Mouse (Mus musculus) ovary, postnatal 14 days (tissue): Measurements from ENCODE around the gene Fbll1.
A peak's percentile ranks its signal among the peaks of the same experiment; 100 is the strongest.

Experiments
- DNase-seq: peaks from one replicate; pipeline ENCODE4 v3.0.0; 2022; ENCODE audit warnings: low spot score

Fbll1 gene

DNA sequence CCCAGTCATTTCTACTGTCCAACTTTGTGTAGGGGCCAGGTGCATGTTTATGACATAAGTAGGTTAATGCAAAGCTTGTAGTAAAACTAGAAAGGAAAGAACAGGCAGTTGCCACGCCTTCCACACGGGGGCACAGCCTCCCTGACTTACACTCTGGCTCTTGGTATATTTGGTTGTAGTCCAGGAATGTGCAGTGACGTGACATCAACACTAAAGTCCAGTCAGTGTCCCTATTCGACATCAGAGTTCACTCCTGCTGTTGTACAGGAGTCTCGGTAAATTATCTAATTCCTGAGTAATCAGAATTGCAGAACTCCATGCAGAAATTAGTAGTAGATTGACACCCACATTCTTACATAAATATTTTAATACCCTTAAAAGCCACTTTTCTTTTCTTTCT lies 15.6 kb downstream of the Fbll1 start:
- no peak for DNase-seq

- no peak for DNase-seq
Measured at GRCm38 (mm10) chr11:35782444-35782843, 16.2 kb downstream of the Fbll1 start.

DNA sequence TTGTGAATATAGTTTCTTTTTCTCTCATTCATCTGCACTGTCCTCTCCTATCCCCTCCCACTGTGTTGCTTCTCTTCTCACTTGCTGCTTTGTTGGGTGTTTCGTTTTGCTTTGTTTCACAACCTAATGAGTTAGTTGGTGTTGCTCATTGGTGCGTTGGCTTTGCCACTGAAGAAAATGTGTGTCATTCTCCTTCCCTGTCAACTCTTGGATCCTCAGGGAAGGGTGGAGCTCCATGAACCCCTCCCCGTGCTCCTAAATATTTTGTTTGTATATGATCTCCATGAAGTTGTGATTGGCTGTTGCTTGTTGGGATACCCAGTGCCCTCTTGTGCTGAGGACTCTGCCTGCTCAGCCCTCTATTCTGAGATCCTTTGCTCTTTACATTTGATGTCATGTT lies 18.3 kb downstream of the Fbll1 start:
- DNase-seq, result no peak

DNA sequence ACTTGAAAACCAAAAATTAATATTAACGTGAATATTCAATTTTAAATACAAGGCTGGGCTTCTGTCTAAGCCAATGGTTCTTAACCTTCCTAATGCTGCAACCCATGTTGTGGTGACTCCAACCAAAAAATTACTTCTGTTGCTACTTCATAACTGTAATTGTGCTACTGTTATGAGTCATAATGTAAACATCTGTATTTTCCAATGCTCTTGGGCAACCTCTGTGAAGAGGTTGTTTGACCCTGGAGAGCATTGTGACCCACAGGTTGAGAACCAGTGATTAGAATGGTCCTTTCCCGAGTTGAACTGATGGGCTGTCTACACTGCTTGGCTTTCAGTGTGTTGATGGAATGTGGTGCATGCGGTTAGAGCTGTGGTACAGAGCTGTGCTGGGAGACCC lies 22.2 kb downstream of the Fbll1 start:
- DNase-seq, result no peak

- no peak for DNase-seq
Measured at GRCm38 (mm10) chr11:35775606-35776005, 23.1 kb downstream of the Fbll1 start.

GRCm38 (mm10) chr11:35770741-35771504 lies 27.8 kb downstream of the Fbll1 start:
- DNase-seq, result no peak

DNA sequence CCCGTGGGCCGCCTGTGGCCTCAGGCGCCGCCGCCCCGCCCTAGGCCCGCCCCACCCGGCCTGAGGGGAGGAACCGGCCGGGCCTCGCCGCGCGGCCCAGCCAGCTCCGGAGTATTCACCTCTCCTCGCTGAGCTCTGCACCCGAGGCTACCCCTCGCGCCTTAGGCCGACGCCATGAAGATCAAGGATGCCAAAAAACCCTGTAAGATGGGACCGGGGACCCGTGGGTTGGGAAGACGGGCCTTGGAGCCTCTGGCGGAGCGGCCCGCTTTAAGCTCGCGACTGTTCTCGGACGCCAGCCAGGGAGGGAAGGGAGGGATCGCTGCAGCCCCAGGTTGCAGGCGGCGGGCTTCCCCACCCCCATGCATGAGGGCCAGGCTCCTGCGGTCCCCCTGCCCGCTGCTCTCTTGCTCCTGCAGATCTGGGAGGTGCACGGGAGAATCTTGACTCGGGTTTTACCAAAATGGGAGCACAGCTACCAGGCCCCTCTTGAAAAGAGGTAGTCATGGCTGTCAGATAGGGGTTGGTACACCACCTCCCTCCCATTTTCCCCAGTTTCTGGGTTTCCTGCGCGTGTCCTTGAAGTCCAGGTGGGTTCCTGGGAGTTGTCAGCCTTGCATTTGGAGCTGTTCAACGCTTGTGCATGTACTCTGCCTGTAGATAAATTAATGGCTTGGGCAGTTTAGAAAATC lies 28.8 kb downstream of the Fbll1 start:
- DNase-seq, result peak; percentile 56

DNA sequence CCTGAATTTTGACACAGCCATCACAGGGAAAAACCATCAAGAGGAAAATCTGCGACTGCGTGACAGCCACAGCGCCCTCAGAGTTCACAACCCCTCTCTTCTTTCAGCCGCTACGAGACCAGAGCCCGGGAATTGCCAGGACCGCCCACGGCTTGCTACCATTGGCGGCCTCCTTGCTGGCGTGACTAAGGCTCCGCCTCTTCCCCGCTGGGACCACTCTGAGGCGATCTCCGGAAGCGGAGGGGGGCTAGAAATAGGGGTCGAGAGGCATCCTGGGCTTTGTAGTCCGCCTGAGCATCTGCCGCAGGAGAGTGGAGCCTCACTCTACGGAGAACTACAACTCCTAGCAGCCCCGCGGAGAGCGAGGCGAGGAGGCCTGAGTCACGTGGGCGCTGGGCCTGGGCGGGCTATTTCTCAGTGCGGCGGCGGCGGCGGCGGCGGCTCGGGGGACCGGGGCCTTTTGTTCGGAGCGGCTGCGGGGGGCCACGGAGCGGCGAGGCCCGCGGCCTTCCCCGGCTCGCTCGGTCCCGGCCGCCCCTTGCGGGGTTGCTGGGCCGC lies 29.4 kb downstream of the Fbll1 start, which contains the start of gene Pank3:
Gene Pank3 (plus strand): TSS at position 297 of the 558 bp plus-strand sequence.
- DNase-seq, result peak; percentile 87

GRCm38 (mm10) chr11:35766845-35767244 lies 31.8 kb downstream of the Fbll1 start:
- DNase-seq, result no peak

GRCm38 (mm10) chr11:35760627-35761003 lies 38.1 kb downstream of the Fbll1 start:
- no peak for DNase-seq

DNA sequence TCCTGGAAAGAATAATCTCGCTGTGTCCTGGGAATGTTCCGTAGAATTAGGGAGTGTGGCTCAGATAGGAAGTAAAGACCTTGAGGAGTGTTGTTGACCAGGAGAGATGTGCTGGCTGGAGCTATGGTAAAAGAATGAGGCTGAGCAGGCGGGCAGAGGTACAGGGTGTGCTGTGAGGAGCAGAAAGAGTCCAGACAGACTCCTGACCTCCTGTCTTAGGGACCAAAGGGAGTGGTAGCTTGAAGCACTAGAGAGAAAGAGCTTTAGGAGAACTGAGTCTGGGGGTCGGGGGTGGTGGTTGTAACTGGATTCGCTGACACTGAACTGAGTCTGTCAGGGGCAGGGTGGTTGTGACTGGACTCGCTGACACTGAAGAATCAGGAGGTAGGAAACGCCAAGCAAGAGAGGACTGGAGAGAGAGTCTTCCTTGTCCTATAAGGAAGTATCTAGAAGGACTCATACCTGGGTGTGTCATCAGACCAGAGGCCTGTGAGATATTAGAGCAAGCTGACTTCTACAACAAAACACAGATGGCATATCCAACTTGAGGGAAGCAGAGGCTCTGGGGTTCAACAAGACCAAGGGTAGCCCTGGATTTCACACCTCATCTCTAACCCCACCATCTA lies 38.6 kb downstream of the Fbll1 start:
- DNase-seq, result no peak

DNA sequence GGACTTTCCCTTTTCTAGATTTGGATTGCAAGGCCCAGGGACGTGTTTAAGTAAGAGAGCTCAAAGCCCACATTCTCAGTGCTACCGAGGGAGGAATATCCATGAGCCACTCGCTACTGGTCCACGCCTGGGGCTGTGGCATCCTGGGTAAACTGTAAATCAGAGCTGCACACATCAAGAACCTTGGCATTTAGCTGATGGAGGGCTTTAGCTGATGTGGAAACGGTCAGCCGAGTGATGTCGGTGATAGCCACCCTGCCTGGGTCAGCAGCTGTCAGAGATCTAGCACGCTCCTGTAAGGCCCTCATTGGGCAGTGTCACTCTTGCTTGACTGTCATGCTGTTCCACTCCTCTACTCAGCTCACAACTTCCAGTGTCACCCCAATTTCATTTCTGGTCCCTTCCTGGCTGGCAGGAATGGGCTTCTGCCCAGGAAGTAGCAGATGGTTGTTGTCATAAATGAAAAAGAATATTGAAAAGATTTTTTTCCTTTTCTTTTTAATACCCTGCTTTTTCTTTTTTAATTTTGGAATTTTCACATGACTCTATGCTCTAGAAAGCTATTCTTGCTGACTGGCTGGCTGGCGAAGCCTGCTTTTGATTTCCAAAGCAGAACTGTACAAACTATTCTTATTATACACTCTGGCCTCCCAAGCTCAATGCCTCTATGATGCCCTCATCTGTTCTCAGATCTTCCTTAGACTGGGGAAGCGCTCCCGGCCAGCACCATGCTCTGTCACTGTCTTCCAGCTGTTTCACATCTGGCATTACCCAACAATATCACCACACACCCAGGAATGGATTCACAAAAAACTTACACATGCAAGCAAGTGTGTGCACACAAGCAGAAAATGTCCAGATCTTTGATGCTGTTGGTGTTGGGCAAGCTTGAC lies 42.0 kb downstream of the Fbll1 start:
- no peak for DNase-seq

DNA sequence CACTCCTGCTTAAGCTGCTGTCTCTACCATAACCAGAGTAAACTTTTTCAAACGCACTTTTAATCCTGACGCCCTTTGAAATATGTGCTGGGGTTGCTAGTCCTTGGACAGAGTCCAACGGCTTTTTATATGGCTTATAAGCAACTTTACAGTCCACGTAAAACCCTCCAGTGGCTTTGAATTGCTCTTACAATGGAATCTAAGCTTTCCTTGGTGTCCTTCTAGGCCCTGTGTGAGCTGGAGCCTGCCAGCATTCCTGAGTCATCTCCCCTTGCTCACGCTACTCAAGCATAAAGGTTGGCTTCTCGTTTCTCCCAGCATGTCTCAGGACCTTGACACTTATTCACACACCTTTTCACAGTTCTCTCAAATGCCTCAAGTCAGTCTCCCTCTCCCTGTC lies 43.1 kb downstream of the Fbll1 start:
- DNase-seq, result no peak

- no peak for DNase-seq
Measured at GRCm38 (mm10) chr11:35754906-35755418, 43.7 kb downstream of the Fbll1 start.

- peak; percentile 41 for DNase-seq
Measured at GRCm38 (mm10) chr11:35750578-35750977, 48.1 kb downstream of the Fbll1 start.
